Mouse (Mus musculus): ENCODE measurements at regions not wholly inside any gene's neighbourhood (a gene's known extent, or its start where the extent isn't known, plus 50 kb on each side); places are given as distances from the start of the nearest gene placed in this dataset.

DNA sequence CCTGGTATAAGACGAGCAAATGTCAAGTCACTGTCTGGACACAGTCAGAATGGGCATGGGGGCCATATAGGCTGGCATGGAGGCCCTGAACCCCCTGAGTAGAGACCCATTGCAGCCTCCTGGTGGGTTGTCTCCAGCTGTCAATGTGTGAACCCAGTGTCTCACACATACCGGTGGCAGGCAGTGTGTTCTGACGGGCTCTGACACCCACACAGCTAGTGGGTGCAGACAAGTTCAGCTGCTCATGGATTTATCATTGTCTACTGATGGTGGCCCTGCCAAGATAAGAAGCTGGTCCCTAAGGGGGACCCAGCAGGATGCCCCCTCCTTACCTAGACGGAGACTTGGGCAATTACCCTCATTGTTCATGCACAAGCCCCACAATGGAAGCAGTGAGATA is 280.8 kb downstream of the CK137956 start:
- TF ChIP-seq EP300 (IDR thresholded peaks at IDR 0.05; ENCODE audit: insufficient read depth, low read depth, low read length) (no peak), CTCF (IDR thresholded peaks at IDR 0.05; ENCODE audit: low read depth, low read length) (no peak), POLR2A (IDR thresholded peaks at IDR 0.05; ENCODE audit: insufficient read depth, low read length) (no peak)
- H3K9ac ChIP-seq (ENCODE audit: low read depth, poor library complexity, severe bottlenecking), result no peak overlapping the region
- no peak overlapping the region for H3K27ac ChIP-seq (ENCODE audit: insufficient read depth, low read length)

DNA sequence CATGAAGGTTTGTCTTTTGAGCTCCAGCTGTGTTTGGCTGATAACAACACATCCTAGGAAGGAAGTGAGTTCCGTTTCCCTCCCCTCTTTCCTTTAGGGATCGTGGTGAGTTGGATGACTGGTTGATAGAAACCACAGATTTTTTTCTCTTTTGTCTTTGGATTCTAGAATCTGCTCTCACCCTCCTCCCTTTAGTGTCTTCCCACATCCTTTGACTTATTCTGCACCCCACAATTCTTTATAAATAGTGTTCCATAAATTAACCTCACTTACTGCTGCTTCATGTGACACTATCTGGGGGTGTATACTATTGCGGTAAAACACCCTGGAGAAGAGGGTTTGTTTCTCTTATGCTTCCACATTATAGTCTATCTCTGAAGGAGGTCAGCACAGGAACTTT is 285.7 kb downstream of the CK137956 start:
- Histone ChIP-seq H3K9me3 (replicated peaks; ENCODE audit: control insufficient read depth, insufficient read depth, low read length, poor library complexity, severe bottlenecking) (no peaks in the 10 kb centered on the region), H3K9ac (ENCODE audit: low read depth, poor library complexity, severe bottlenecking) (no peak overlapping the region), H3K27ac (ENCODE audit: insufficient read depth, low read length) (no peak overlapping the region), H3K4me1 (ENCODE audit: control insufficient read depth, insufficient read depth, low read length) (no peaks in the 10 kb centered on the region), H3K27me3 (ENCODE audit: control insufficient read depth, insufficient read depth, low read length, poor library complexity, severe bottlenecking) (no peaks in the 10 kb centered on the region), H3K36me3 (ENCODE audit: control insufficient read depth, insufficient read depth, low read length, poor library complexity, severe bottlenecking) (no peaks in the 10 kb centered on the region), H3K4me3 (ENCODE audit: low read depth, low read length) (no peak overlapping the region)
- no peak for TF ChIP-seq EP300 (IDR thresholded peaks at IDR 0.05; ENCODE audit: insufficient read depth, low read depth, low read length)
- TF ChIP-seq CTCF (IDR thresholded peaks at IDR 0.05; ENCODE audit: low read depth, low read length), result no peak
- no peak for TF ChIP-seq POLR2A (IDR thresholded peaks at IDR 0.05; ENCODE audit: insufficient read depth, low read length)

More for the DNA sequence above, 280.8 kb downstream of the CK137956 start:
- no peaks in the 10 kb centered on the region for H3K36me3 ChIP-seq (ENCODE audit: control insufficient read depth, insufficient read depth, low read length, poor library complexity, severe bottlenecking)
- H3K4me3 ChIP-seq (ENCODE audit: low read depth, low read length), result no peak overlapping the region
- no peaks in the 10 kb centered on the region for H3K27me3 ChIP-seq (ENCODE audit: control insufficient read depth, insufficient read depth, low read length, poor library complexity, severe bottlenecking)
- H3K4me1 ChIP-seq (ENCODE audit: control insufficient read depth, insufficient read depth, low read length), result no peaks in the 10 kb centered on the region
- H3K9me3 ChIP-seq (replicated peaks; ENCODE audit: control insufficient read depth, insufficient read depth, low read length, poor library complexity, severe bottlenecking), result no peaks in the 10 kb centered on the region

DNA sequence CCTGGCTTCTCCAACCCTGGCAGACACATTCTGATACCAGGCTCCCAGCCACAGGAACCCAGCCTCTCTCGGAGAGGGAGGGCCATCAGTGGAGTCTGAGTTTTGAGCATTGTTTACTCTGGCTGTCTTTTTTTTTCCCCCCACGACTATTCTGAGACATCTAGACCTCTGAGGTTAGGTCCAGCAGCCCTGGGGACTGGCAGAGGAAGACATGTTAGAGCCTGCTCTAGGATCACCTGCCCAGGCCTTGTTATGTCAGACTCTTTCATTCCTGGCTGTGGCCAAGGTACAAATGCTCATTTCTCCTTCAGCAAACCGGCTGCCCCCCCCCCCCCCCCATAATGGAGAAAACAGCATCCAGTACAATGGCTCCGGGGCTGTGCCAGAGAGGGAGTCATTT is 291.4 kb downstream of the CK137956 start:
- Histone ChIP-seq H3K27ac (ENCODE audit: insufficient read depth, low read length) (no peak overlapping the region), H3K4me3 (ENCODE audit: low read depth, low read length) (no peak overlapping the region), H3K36me3 (ENCODE audit: control insufficient read depth, insufficient read depth, low read length, poor library complexity, severe bottlenecking) (no peaks in the 10 kb centered on the region), H3K4me1 (ENCODE audit: control insufficient read depth, insufficient read depth, low read length) (no peaks in the 10 kb centered on the region), H3K27me3 (ENCODE audit: control insufficient read depth, insufficient read depth, low read length, poor library complexity, severe bottlenecking) (no peaks in the 10 kb centered on the region), H3K9me3 (replicated peaks; ENCODE audit: control insufficient read depth, insufficient read depth, low read length, poor library complexity, severe bottlenecking) (no peaks in the 10 kb centered on the region), H3K9ac (ENCODE audit: low read depth, poor library complexity, severe bottlenecking) (no peak overlapping the region)
- no peak for TF ChIP-seq POLR2A (IDR thresholded peaks at IDR 0.05; ENCODE audit: insufficient read depth, low read length)
- no peak for TF ChIP-seq CTCF (IDR thresholded peaks at IDR 0.05; ENCODE audit: low read depth, low read length)
- no peak for TF ChIP-seq EP300 (IDR thresholded peaks at IDR 0.05; ENCODE audit: insufficient read depth, low read depth, low read length)

DNA sequence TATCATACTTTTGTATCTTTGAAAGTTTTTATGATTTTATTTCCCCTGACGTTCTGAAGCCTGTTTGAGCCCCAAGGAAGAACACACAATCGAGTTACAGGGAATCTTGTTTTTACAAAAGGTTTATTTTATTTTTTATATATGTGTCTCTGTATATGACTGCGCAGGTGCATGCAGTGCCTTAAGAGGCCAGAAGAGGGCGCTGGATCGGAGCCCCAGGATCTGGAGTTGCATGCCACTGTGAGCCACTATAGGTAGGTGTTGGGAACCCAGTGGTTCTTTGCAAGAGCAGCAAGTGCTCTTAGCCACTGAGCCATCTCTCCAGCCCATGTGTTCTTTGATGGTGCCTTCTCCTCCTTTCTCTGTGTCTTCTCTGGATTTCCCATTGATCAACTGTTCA is 292.3 kb downstream of the CK137956 start:
- no peak overlapping the region for H3K9ac ChIP-seq (ENCODE audit: low read depth, poor library complexity, severe bottlenecking)
- peak; percentile 53 for TF ChIP-seq CTCF (IDR thresholded peaks at IDR 0.05; ENCODE audit: low read depth, low read length)
- no peak for TF ChIP-seq POLR2A (IDR thresholded peaks at IDR 0.05; ENCODE audit: insufficient read depth, low read length)
- H3K4me1 ChIP-seq (ENCODE audit: control insufficient read depth, insufficient read depth, low read length), result no peaks in the 10 kb centered on the region
- H3K9me3 ChIP-seq (replicated peaks; ENCODE audit: control insufficient read depth, insufficient read depth, low read length, poor library complexity, severe bottlenecking), result no peaks in the 10 kb centered on the region
- no peaks in the 10 kb centered on the region for H3K27me3 ChIP-seq (ENCODE audit: control insufficient read depth, insufficient read depth, low read length, poor library complexity, severe bottlenecking)
- H3K4me3 ChIP-seq (ENCODE audit: low read depth, low read length), result no peak overlapping the region
- H3K36me3 ChIP-seq (ENCODE audit: control insufficient read depth, insufficient read depth, low read length, poor library complexity, severe bottlenecking), result no peaks in the 10 kb centered on the region
- H3K27ac ChIP-seq (ENCODE audit: insufficient read depth, low read length), result no peak overlapping the region

DNA sequence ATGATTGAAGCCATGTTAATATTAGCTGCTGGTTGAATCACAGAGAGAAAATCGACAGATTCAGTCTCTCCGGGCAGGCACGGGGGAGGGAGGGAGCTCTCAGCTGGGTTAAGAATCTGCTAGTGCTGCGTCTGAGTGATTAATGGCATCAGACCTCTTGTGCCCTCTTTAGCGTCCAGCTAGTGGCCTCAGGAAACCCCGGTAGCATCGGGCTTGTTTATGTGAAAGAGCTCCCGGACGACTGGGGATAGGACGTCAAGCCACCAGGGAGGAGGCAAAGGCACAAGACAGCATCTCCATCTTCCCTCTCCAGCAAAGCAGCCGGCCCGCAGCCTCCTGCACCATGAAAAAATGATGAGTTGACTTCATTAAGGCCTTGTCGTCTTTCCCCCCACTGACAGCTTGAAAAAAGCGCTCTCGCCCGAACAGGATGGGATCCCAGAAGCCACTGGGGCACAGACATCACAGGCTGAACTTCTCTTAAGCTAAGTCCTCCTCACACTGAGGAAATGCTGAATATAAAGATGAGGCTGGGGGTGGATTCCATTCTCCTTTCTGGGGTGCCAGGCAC is 294.9 kb downstream of the CK137956 start:
- no peaks in the 10 kb centered on the region for H3K36me3 ChIP-seq (ENCODE audit: control insufficient read depth, insufficient read depth, low read length, poor library complexity, severe bottlenecking)

DNA sequence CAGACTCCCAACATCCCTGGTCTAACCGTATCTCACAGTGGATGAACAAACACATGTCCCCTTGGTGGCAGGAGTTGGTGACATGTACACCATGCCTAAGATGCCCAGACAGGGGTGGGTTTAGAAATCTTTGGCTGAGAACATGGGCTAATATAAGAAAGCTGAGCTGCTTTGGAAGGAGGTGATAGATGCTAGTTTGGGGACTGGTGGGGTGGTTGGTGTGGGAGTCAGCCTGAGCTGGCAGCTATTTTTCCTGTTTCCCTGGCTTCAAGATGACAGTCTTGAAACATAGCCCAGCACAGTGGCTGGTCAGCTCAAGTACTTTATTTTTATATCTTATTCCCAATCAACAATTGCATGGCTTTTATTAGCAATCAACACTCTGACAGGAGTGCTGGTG is 302.0 kb upstream of the Gjb5 start:
- Histone ChIP-seq H3K9ac (ENCODE audit: low read depth, poor library complexity, severe bottlenecking) (no peak overlapping the region), H3K36me3 (ENCODE audit: control insufficient read depth, insufficient read depth, low read length, poor library complexity, severe bottlenecking) (no peaks in the 10 kb centered on the region), H3K4me3 (ENCODE audit: low read depth, low read length) (no peak overlapping the region), H3K9me3 (replicated peaks; ENCODE audit: control insufficient read depth, insufficient read depth, low read length, poor library complexity, severe bottlenecking) (no peaks in the 10 kb centered on the region), H3K27ac (ENCODE audit: insufficient read depth, low read length) (no peak overlapping the region), H3K4me1 (ENCODE audit: control insufficient read depth, insufficient read depth, low read length) (no peaks in the 10 kb centered on the region), H3K27me3 (ENCODE audit: control insufficient read depth, insufficient read depth, low read length, poor library complexity, severe bottlenecking) (no peaks in the 10 kb centered on the region)
- no peak for TF ChIP-seq EP300 (IDR thresholded peaks at IDR 0.05; ENCODE audit: insufficient read depth, low read depth, low read length)
- TF ChIP-seq POLR2A (IDR thresholded peaks at IDR 0.05; ENCODE audit: insufficient read depth, low read length), result no peak
- TF ChIP-seq CTCF (IDR thresholded peaks at IDR 0.05; ENCODE audit: low read depth, low read length), result no peak

More for the DNA sequence above, 294.9 kb downstream of the CK137956 start:
- no peak for TF ChIP-seq POLR2A (IDR thresholded peaks at IDR 0.05; ENCODE audit: insufficient read depth, low read length)
- TF ChIP-seq CTCF (IDR thresholded peaks at IDR 0.05; ENCODE audit: low read depth, low read length), result no peak
- no peak for TF ChIP-seq EP300 (IDR thresholded peaks at IDR 0.05; ENCODE audit: insufficient read depth, low read depth, low read length)
- Histone ChIP-seq H3K27ac (ENCODE audit: insufficient read depth, low read length) (no peak overlapping the region), H3K4me3 (ENCODE audit: low read depth, low read length) (no peak overlapping the region), H3K27me3 (ENCODE audit: control insufficient read depth, insufficient read depth, low read length, poor library complexity, severe bottlenecking) (no peaks in the 10 kb centered on the region), H3K9me3 (replicated peaks; ENCODE audit: control insufficient read depth, insufficient read depth, low read length, poor library complexity, severe bottlenecking) (no peaks in the 10 kb centered on the region), H3K4me1 (ENCODE audit: control insufficient read depth, insufficient read depth, low read length) (no peaks in the 10 kb centered on the region), H3K9ac (ENCODE audit: low read depth, poor library complexity, severe bottlenecking) (no peak overlapping the region)
